Mouse (Mus musculus) ES-E14 (cell line): ENCODE measurements around the gene 1700016C15Rik. TPM values are rescaled to one million over a fixed set of nuclear protein-coding genes. Genes with fewer than 3 reads are reported as not detected.
A peak's percentile ranks its signal among the peaks of the same experiment; 100 is the strongest.

Source experiments
- DNase-seq: peaks from one replicate; pipeline ENCODE4 v3.0.0-alpha.2; 2013; ENCODE audit warnings: low read depth, low spot score
- H3K27ac ChIP-seq: 2 replicates; pipeline ENCODE4 v1.5.1; 2012; ENCODE audit warnings: low read depth, mild to moderate bottlenecking, low read length, moderate library complexity, mixed read lengths; ENCODE audit not compliant: poor library complexity, insufficient read depth, severe bottlenecking
- H3K36me3 ChIP-seq: 2 replicates; pipeline ENCODE4 v1.6.1; 2012; ENCODE audit warnings: mild to moderate bottlenecking, low read length, moderate library complexity, mixed read lengths; ENCODE audit not compliant: control insufficient read depth, poor library complexity, insufficient read depth, severe bottlenecking
- H3K4me1 ChIP-seq, 2 experiments: fragments of 150-350 bp in 1 of 2; sonication (generic) in 1 of 2; 2 replicates each; pipeline ENCODE4 v1.6.1; 2012; ENCODE audit warnings: low read length in 2 of 2, mild to moderate bottlenecking in 1 of 2, mixed read lengths in 1 of 2; ENCODE audit not compliant: control insufficient read depth in 2 of 2, insufficient read depth in 2 of 2, poor library complexity in 1 of 2
- H3K4me3 ChIP-seq, 2 experiments: fragments of 150-350 bp in 1 of 2; sonication (generic) in 1 of 2; 2 replicates each; pipeline ENCODE4 v1.5.1; 2012; ENCODE audit warnings: low read length in 2 of 2, low read depth in 1 of 2, mild to moderate bottlenecking in 1 of 2, mixed read lengths in 1 of 2; ENCODE audit not compliant: insufficient read depth in 1 of 2, poor library complexity in 1 of 2, severe bottlenecking in 1 of 2
- H3K9ac ChIP-seq: 2 replicates; pipeline ENCODE4 v1.6.1; 2012; ENCODE audit warnings: low read depth, mild to moderate bottlenecking, low read length, mixed read lengths; ENCODE audit not compliant: poor library complexity, insufficient read depth, severe bottlenecking
- H3K9me3 ChIP-seq: fragments of 150-350 bp; sonication (generic); 2 replicates; pipeline ENCODE4 v1.6.1; 2012; ENCODE audit warnings: low read depth, mild to moderate bottlenecking, low read length; ENCODE audit not compliant: control insufficient read depth, insufficient read depth
- CHD2 ChIP-seq: IDR thresholded peaks from 2 replicates; pipeline ENCODE4 v1.6.1; 2014; ENCODE audit warnings: mild to moderate bottlenecking, low read depth, low read length, inconsistent platforms
- HCFC1 ChIP-seq: IDR thresholded peaks from 2 replicates; pipeline ENCODE4 v1.6.1; 2012; ENCODE audit warnings: low read length, inconsistent platforms, borderline replicate concordance; ENCODE audit not compliant: insufficient read depth
- ZC3H11A ChIP-seq: IDR thresholded peaks from 2 replicates; pipeline ENCODE4 v1.6.1; 2012; ENCODE audit warnings: low read depth, mild to moderate bottlenecking, inconsistent platforms, low read length, borderline replicate concordance
- ZNF384 ChIP-seq: IDR thresholded peaks from 2 replicates; pipeline ENCODE4 v1.6.1; 2012; ENCODE audit warnings: low read depth, low read length, inconsistent platforms
- in situ Hi-C, 2 experiments: fragments of 600-800 bp; cut with MboI; formaldehyde crosslinking; loops; one replicate each; pipeline ENCODE4 v1.15.1; 2025; ENCODE audit warnings: low sequenced_read_pairs in 2 of 2, inconsistent platforms in 1 of 2; ENCODE audit not compliant: unreplicated experiment in 2 of 2
- total RNA-seq: library from RNA; depleted of rRNA; stranded (reverse); fragments of 300-350 nt; gene quantifications from 2 replicates; pipeline ENCODE4 v1.2.3, GENCODE M21; 2012; rRNA removed

1700016C15Rik gene
- total RNA-seq, 1 experiment, result not detected

DNA sequence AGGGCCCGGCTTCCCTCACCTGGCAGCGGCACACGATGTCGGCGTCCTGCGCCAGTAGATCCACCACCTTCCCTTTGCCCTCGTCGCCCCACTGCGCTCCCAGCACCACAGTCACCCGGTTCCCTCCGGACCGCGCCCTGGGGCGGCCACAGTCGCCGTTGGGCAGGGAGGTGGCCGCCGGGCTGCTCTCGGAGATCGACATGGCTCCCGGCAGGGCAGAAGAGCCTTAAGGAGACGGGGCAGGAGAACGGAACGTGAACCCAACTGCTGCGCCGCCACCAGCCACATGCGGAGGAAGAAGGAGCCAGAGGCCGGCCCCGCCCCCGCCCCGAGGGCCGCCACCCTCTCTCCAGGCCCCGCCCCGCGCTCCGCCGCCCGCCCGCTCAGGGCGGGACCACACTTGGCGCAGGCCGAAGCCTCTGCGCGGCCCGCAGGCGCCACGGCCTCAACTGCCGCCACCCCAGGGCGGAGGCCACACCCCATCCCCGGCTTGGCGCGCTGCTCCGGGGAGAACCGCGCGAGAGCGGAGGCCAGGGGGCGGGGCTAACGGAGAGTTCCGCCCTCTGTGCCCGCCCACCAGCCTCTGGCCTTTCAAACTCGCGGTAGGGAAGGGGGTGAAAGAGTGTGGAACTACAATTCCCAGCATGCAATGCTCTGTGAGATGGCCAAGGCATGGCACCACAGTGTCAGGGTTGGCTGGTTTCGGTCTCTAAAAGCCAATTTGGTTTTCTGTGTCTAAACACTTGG, 66.8 kb downstream of the 1700016C15Rik start, which contains the start of gene Adss:
Gene Adss, minus strand, starts transcription at position 319 of the 747 bp plus-strand sequence.
- Histone ChIP-seq H3K4me3 (peak within 1 kb of the TSS; percentile 95 to 98), H3K36me3 (no peaks in the 10 kb centered on the region), H3K9ac (peak within 1 kb of the TSS; percentile 99), H3K4me1 (peaks cover 2 to 8% of the 10 kb centered on the region in 2 experiments; a peak in 3 of 4 replicates), H3K9me3 (no peaks in the 10 kb centered on the region), H3K27ac (peak within 1 kb of the TSS; percentile 81)
- no peak for TF ChIP-seq ZNF384
- peak; percentile 94 for TF ChIP-seq HCFC1
- peak; percentile 83 for TF ChIP-seq CHD2
- in situ Hi-C loops, result no loop called here
- peak; percentile 90 for DNase-seq

DNA sequence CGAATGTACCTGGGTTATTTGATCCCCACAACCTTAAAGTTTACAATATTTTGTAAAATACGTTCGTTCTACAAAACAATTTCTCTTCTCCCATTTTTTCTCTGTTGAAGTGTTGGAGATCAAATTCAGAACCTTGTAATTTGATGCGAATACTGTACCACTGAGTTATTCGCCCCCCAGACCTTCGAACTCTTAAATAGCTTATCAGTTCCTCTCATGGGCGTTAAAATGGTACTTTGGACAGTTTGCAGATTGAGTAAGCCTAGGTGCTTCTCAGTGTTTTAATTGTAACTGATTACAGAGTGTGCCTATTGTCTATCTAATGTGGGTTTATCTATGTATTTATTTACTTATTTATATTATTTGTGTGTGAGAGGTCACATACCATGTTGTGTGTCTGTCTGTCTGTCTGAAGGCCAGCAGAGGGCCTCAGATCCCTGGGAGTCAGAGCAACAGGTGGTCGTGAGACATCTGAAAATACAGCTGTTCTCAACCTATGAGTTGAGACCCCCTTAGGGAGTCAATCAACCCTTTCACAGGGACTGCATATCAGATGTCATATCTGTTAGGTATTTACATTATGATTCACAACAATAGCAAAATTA, 67.6 kb downstream of the 1700016C15Rik start:
- DNase-seq, result no peak
- TF ChIP-seq CHD2 (no peak), HCFC1 (no peak), ZC3H11A (no peak)
- Histone ChIP-seq H3K27ac (no peak overlapping the region), H3K36me3 (no peaks in the 10 kb centered on the region), H3K4me1 (peaks cover 2 to 8% of the 10 kb centered on the region in 2 experiments; a peak in 3 of 4 replicates), H3K4me3 (peak overlapping the region in 1 of 2 experiments; percentile 55; a peak in 1 of 4 replicates), H3K9me3 (no peaks in the 10 kb centered on the region), H3K9ac (no peak overlapping the region; the same call in 1 of the 2 replicates)
- in situ Hi-C loops, result no loop called here

Other genes starting within 250 kb of the 1700016C15Rik start
- gene Adss, start 66.7 kb downstream of the 1700016C15Rik start, total RNA-seq, result 63.7 and 96.9 TPM in 2 replicates